Mouse (Mus musculus): ENCODE measurements at regions not wholly inside any gene's neighbourhood (a gene's known extent, or its start where the extent isn't known, plus 50 kb on each side); places are given as distances from the start of the nearest gene placed in this dataset.

DNA sequence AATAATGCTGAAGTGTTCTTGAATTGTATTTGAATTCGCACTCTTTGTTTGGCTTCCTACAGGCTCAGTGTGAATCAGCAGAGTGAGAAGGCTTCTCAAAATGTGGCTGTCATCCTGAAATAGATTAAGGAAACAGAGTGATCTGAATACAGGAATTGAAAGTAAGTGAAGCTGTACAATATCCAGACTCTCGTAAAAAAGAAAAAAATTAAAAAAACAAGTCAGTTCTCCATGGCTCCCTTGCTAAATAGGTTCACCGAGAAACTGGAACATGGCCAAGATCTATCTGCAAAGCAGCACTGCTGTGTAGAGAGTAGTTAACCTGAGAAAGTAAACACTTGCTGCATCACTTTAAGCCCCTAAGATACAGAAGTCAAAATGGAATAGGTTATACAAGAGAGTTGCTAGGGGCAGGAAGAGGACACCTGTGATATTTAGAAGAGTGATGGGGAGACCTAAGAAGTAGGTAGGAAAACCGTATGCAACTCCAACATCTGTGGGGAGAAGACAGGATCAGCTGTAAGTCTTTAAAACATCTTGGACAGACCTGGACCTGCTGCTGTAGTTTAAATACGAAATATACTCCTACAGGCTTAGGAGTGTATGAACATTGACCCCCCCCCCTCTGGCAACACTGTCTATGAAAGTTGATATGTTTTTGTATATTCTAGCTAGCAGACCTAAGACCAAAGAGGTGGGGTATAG lies 423.3 kb downstream of the Basp1 start:
- Histone ChIP-seq H3K9me3 (ENCODE audit: control insufficient read depth, insufficient read depth, low read depth, low read length) (no peaks in the 10 kb centered on the region), H3K4me3 (ENCODE audit: insufficient read depth in 1 of 2, low read depth in 1 of 2, low read length in 2 of 2, poor library complexity in 1 of 2, severe bottlenecking in 1 of 2) (no peak overlapping the region), H3K9ac (ENCODE audit: insufficient read depth, low read depth, low read length, poor library complexity, severe bottlenecking) (no peak overlapping the region), H3K36me3 (ENCODE audit: control insufficient read depth, insufficient read depth, low read length, poor library complexity, severe bottlenecking) (no peaks in the 10 kb centered on the region), H3K4me1 (ENCODE audit: control insufficient read depth in 2 of 2, insufficient read depth in 2 of 2, low read length in 2 of 2, poor library complexity in 1 of 2) (no peaks in the 10 kb centered on the region), H3K27ac (ENCODE audit: insufficient read depth, low read depth, low read length, poor library complexity, severe bottlenecking) (no peak overlapping the region)
- DNase-seq (ENCODE audit: low read depth, low spot score), result no peak
- in situ Hi-C loops (cut with MboI; ENCODE audit: low sequenced_read_pairs in 2 of 2, unreplicated experiment in 2 of 2), result no loop called here
- TF ChIP-seq MAFK (IDR thresholded peaks at IDR 0.05; ENCODE audit: insufficient read depth, low read depth, low read length), result no peak
- TF ChIP-seq ZNF384 (IDR thresholded peaks at IDR 0.05; ENCODE audit: low read depth, low read length), result no peak
- TF ChIP-seq ZC3H11A (IDR thresholded peaks at IDR 0.05; ENCODE audit: borderline replicate concordance, low read depth, low read length), result no peak
- no peak for TF ChIP-seq CHD2 (IDR thresholded peaks at IDR 0.05; ENCODE audit: low read depth, low read length)
- no peak for TF ChIP-seq HCFC1 (IDR thresholded peaks at IDR 0.05; ENCODE audit: borderline replicate concordance, insufficient read depth, low read length)

DNA sequence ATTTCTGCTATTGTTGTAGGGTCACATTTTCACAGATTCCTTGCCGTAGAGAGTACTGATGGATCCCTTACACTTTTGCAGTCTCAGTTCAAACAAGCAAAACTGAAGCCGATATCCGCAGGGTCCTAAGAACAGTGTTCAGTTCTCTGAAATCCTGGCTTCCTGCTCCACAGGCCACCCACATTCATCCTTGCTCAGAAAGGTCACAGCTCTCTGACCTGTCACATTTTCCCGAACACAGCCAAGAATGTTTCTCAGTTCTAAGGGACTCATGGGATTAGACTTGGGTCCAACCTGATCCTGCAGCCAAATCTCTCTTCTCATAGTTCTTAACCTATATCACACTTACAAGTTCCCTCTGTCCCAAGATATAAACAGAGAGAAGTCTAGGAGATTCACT lies 432.7 kb downstream of the Basp1 start:
- Histone ChIP-seq H3K9me3 (ENCODE audit: control insufficient read depth, insufficient read depth, low read depth, low read length) (no peaks in the 10 kb centered on the region), H3K36me3 (ENCODE audit: control insufficient read depth, insufficient read depth, low read length, poor library complexity, severe bottlenecking) (no peaks in the 10 kb centered on the region), H3K4me1 (ENCODE audit: control insufficient read depth in 2 of 2, insufficient read depth in 2 of 2, low read length in 2 of 2, poor library complexity in 1 of 2) (no peaks in the 10 kb centered on the region), H3K4me3 (ENCODE audit: insufficient read depth in 1 of 2, low read depth in 1 of 2, low read length in 2 of 2, poor library complexity in 1 of 2, severe bottlenecking in 1 of 2) (no peak overlapping the region), H3K9ac (ENCODE audit: insufficient read depth, low read depth, low read length, poor library complexity, severe bottlenecking) (no peak overlapping the region), H3K27ac (ENCODE audit: insufficient read depth, low read depth, low read length, poor library complexity, severe bottlenecking) (no peak overlapping the region)
- in situ Hi-C loops (cut with MboI; ENCODE audit: low sequenced_read_pairs in 2 of 2, unreplicated experiment in 2 of 2), result no loop called here
- no peak for TF ChIP-seq CHD2 (IDR thresholded peaks at IDR 0.05; ENCODE audit: low read depth, low read length)
- TF ChIP-seq MAFK (IDR thresholded peaks at IDR 0.05; ENCODE audit: insufficient read depth, low read depth, low read length), result no peak
- no peak for TF ChIP-seq ZNF384 (IDR thresholded peaks at IDR 0.05; ENCODE audit: low read depth, low read length)
- DNase-seq (ENCODE audit: low read depth, low spot score), result no peak

DNA sequence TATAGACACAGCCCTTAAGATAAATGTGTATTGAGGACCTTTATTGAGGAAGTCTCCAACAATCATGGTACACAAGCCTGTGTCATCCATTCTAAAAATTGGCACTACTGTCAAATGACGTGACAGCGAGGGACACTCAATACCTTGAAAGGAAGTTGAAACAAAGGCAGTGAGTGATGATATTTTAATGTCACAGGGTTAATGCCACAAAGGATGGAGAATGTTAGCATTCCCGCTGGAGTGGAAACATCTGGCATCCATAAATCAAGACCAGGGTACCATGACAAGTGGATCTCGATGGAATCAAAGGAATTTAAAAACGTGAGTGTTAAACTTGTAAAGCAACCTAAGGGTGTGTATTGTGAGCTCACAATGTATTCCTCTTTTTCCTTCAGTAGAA lies 441.5 kb downstream of the Basp1 start:
- in situ Hi-C loops (cut with MboI; ENCODE audit: low sequenced_read_pairs in 2 of 2, unreplicated experiment in 2 of 2), result no loop called here
- no peak for DNase-seq (ENCODE audit: low read depth, low spot score)
- no peak overlapping the region for H3K27ac ChIP-seq (ENCODE audit: insufficient read depth, low read depth, low read length, poor library complexity, severe bottlenecking)
- H3K4me3 ChIP-seq (ENCODE audit: insufficient read depth in 1 of 2, low read depth in 1 of 2, low read length in 2 of 2, poor library complexity in 1 of 2, severe bottlenecking in 1 of 2), result no peak overlapping the region
- H3K4me1 ChIP-seq (ENCODE audit: control insufficient read depth in 2 of 2, insufficient read depth in 2 of 2, low read length in 2 of 2, poor library complexity in 1 of 2), result no peaks in the 10 kb centered on the region
- no peak overlapping the region for H3K9ac ChIP-seq (ENCODE audit: insufficient read depth, low read depth, low read length, poor library complexity, severe bottlenecking)
- H3K36me3 ChIP-seq (ENCODE audit: control insufficient read depth, insufficient read depth, low read length, poor library complexity, severe bottlenecking), result no peaks in the 10 kb centered on the region
- H3K9me3 ChIP-seq (ENCODE audit: control insufficient read depth, insufficient read depth, low read depth, low read length), result no peaks in the 10 kb centered on the region
- no peak for TF ChIP-seq ZC3H11A (IDR thresholded peaks at IDR 0.05; ENCODE audit: borderline replicate concordance, low read depth, low read length)
- no peak for TF ChIP-seq CHD2 (IDR thresholded peaks at IDR 0.05; ENCODE audit: low read depth, low read length)
- no peak for TF ChIP-seq HCFC1 (IDR thresholded peaks at IDR 0.05; ENCODE audit: borderline replicate concordance, insufficient read depth, low read length)
- no peak for TF ChIP-seq MAFK (IDR thresholded peaks at IDR 0.05; ENCODE audit: insufficient read depth, low read depth, low read length)
- TF ChIP-seq ZNF384 (IDR thresholded peaks at IDR 0.05; ENCODE audit: low read depth, low read length), result no peak

DNA sequence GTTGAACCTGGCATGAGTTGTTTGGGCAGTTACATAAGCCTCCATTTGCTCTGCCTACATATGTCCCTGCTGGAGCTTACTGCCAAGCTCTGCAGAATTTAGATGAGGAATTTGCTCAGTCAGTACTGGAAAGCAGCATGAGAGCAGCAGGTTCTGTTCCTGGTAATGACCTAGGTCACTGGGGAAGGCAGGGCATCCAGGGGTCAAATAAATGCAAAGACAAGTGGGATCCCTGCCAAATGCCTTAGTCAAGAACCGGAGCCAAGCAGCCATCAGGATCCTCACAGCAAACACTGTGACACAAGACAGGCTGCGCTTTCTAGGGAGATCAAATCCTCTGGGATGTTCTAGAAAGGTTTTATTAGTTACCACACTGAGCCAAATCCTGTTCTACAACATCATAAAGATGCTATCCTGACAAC lies 444.2 kb downstream of the Basp1 start:
- DNase-seq (ENCODE audit: low read depth, low spot score), result no peak
- no peaks in the 10 kb centered on the region for H3K9me3 ChIP-seq (ENCODE audit: control insufficient read depth, insufficient read depth, low read depth, low read length)

More for the DNA sequence above, 444.2 kb downstream of the Basp1 start:
- H3K9ac ChIP-seq (ENCODE audit: insufficient read depth, low read depth, low read length, poor library complexity, severe bottlenecking), result no peak overlapping the region
- in situ Hi-C loops (cut with MboI; ENCODE audit: low sequenced_read_pairs in 2 of 2, unreplicated experiment in 2 of 2), result no loop called here
- H3K4me1 ChIP-seq (ENCODE audit: control insufficient read depth in 2 of 2, insufficient read depth in 2 of 2, low read length in 2 of 2, poor library complexity in 1 of 2), result no peaks in the 10 kb centered on the region
- no peak overlapping the region for H3K4me3 ChIP-seq (ENCODE audit: insufficient read depth in 1 of 2, low read depth in 1 of 2, low read length in 2 of 2, poor library complexity in 1 of 2, severe bottlenecking in 1 of 2)
- no peak overlapping the region for H3K27ac ChIP-seq (ENCODE audit: insufficient read depth, low read depth, low read length, poor library complexity, severe bottlenecking)
- TF ChIP-seq HCFC1 (IDR thresholded peaks at IDR 0.05; ENCODE audit: borderline replicate concordance, insufficient read depth, low read length), result no peak
- TF ChIP-seq MAFK (IDR thresholded peaks at IDR 0.05; ENCODE audit: insufficient read depth, low read depth, low read length), result no peak
- no peak for TF ChIP-seq CHD2 (IDR thresholded peaks at IDR 0.05; ENCODE audit: low read depth, low read length)
- TF ChIP-seq ZC3H11A (IDR thresholded peaks at IDR 0.05; ENCODE audit: borderline replicate concordance, low read depth, low read length), result no peak
- no peak for TF ChIP-seq ZNF384 (IDR thresholded peaks at IDR 0.05; ENCODE audit: low read depth, low read length)
- no peaks in the 10 kb centered on the region for H3K36me3 ChIP-seq (ENCODE audit: control insufficient read depth, insufficient read depth, low read length, poor library complexity, severe bottlenecking)
